Mouse (Mus musculus): ENCODE measurements at regions not wholly inside any gene's neighbourhood (a gene's known extent, or its start where the extent isn't known, plus 50 kb on each side); places are given as distances from the start of the nearest gene placed in this dataset.

DNA sequence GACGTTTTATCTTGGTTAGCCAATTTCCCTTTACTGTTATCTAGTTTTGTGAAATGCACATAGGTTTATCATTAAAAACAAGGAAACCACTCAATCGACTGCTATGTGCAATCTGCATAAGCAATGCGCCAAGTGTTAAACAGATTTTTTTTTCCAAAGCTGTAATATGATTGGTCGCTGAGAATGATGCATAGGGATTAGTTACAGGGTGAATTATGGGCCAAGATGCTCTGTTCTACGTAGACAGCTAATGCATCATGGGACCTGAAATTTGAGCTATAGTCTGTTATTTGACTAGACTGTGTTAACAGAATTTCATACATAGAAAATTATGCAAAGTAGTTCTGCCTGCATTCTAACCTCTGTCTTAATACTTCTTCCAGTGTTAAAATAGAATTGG, 284.0 kb downstream of the Basp1 start:
- no peak for DNase-seq (ENCODE audit: low spot score in 2 of 2)

DNA sequence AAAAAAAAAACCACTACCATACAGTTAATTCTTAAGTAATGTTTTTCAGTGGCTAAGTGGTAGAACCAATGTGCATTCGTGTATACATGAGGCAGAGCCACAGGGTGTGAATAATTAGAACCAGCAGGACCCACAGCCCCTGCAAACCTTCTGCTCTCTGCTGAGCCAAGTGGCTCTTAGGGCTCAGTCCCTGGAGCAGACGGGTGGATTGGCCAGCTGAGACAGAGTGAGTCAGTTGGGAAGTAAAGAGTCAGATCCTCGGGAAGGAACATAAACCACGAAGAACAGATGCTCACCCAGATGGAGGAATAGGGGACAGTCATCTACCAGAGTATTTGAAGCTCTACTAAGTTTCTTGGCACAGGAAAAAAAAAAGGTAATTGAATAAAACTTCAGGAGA, 293.1 kb downstream of the Basp1 start:
- no peak for DNase-seq (ENCODE audit: low spot score in 2 of 2)

DNA sequence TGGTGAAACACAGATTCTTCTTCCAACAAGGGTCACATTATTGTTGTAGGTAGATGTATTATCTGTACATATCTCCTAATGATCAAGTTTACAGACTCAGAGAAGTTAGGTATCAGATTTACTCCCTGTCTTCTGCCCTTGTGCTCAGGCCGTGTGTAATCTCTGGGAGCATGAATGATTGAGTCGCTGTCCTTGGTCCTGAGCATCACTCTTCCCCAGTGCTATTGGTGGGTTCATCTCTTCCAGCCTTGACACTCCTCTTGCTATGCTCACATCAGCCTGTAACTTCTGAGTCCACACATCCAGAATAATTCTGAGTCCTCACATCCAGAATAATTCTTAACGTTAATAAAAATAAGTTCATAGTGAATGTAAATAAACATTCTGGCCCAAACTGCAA, 295.6 kb downstream of the Basp1 start:
- DNase-seq (ENCODE audit: low spot score in 2 of 2): no peak

DNA sequence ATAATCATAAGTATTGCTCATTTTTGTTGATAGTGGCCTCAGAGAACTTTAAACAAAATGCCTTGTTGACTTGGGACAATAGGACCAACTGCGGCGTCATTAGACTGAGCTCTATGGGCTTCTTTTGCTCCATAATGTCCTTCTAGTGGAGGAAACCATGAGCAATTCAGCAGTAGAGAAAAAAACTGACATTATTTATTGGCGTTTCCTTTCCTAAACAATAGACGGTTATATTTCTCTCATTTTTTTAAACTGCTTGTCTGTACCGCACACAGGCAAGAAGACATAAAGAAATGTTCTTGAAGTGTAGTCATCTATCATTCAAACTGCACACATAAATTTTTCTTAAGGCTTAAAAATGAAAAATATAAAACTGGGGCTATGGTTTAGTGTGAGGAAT, 310.8 kb downstream of the Basp1 start:
- DNase-seq (ENCODE audit: low spot score in 2 of 2): no peak

DNA sequence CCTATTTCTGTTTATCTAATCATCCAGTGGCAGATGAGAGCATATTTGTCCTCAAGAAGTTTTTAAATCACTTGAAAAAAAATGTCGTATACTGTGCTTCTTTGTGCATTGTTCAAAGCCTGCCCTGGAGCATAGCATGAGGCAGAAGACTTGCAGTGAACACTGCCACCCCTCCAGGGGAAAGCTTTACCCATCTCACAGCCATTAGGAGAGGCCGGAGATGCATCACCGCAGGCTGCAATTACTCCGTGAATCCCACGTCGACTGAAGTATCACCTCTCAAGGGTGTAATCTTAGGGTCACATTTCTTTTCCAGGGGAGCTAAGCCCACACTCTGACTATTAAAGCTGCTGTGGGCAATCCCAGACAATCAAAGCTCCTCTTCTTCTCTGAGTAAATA, 319.8 kb downstream of the Basp1 start:
- DNase-seq (ENCODE audit: low spot score in 2 of 2): no peak

DNA sequence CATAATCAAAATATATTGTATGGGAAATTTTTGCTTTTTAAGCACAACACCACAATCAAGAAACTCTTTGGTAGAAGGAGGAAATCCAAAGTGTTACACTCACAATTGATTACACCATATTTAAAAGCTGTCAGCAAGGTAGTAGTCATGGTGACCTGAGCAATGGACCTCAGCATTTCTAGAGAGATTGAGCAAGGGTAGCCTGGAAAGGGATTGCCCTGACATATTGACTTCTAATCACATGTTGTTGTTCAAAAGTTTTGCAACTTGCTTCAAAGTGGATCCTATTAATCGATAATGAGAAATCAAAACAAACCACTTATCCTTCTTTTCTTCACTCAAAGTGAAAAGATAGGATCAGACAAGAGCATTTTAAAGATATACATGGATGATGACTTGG, 343.9 kb downstream of the Basp1 start:
- DNase-seq (ENCODE audit: low spot score in 2 of 2): no peak

DNA sequence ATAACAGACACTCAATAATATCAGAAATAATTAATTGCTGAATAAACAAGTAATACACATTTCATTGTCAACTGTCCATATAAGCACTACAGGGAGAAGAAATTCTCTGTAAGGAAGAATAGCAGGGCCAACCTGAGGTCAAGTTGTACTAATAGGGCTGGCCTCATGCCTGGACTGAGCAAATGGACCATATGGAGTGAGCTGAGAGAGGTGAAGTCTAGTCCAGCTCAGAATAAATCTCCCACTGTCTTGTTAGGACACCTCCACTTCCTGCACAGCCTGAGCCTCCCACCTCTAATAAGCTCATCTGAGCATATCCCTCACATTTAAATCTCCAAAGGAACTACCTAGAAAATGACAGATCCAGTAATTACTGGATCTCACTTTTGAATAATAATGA, 354.2 kb downstream of the Basp1 start:
- DNase-seq (ENCODE audit: low spot score in 2 of 2): no peak

DNA sequence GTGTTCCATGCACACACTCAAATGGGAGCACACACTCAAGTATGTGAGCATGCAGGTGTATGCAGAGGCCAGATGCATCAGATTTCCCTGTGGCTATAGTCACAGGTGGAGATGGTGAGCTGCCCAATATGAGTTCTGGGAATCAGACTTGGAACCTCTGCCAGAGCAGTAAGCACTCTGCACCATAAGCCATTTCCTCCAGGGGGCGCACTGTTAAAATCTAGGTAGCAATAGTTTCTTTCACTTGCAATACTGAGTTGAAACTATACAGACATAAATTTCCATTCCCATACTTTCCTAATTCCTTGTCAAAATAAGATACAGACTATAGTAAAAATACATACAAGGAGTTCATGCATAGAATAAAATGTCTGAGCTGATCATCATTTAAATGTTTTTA, 365.7 kb downstream of the Basp1 start:
- peak in 1 of 2 experiments; percentile 1 for DNase-seq (ENCODE audit: low spot score in 2 of 2)

DNA sequence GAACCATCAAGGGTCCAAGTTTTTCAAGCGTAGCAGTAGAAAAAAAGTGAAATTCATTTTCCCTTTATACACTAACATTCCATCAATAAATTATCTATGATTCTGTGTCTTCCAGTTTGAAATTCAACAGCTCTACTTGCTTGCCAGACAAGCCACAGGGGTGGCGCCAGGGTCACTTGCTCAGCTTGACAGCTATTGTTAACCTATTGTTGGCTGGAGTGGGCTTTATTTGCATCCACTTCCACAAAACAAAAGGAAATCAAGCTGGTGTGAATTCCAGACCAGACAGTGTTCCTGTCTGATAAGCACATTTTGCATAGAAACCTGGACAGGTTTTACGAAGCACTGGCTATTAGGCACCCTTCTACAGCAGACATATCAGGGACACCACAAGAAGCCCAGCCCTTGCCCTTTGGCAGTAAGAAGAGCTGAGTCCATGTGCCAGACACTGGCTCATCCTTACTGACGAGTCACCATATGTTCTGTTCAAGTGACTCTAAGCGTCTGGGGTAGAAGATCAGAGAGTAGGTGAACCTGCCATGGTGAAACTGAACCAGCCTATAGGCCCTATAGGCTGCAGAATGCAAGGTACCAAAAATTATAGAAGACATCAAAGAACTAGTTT, 366.9 kb downstream of the Basp1 start:
- no peak for DNase-seq (ENCODE audit: low spot score in 2 of 2)

DNA sequence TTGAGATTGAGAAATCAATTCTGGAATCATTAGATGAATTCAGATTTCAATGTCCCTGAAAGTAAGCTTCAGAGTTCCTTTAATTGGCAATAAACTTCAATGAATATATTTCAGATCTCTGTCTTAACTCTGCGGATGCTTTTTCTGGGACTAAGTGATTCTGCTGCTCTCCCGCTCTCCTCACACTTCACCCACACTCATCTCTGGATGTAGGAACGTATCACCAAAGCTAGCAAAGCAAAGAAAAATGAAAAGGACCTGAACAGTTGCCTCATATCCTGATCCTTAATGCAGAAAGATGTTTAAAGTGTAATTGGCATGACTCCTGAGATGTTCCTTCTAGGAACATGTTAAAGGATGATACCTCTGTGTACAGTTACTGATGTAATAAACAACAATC, 377.3 kb downstream of the Basp1 start:
- no peak for DNase-seq (ENCODE audit: low spot score in 2 of 2)

DNA sequence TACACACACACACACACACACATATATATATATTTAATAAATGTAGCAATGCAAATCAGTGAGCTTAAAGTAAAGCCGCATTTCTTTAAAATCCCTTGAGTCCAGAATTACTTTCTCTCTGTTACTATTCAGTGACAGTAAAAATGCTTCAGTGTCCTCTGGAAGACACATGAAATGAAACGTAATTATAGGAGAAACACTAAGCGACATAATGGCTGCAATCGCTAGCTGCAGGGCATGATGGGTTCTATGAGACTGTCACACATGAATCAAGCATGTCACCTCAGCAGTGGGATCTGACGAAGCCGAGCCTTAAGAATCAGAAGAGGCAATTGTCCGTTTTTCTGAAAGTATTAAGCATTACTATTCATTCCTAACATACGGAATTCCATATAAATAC, 385.7 kb downstream of the Basp1 start:
- DNase-seq (ENCODE audit: low spot score in 2 of 2): no peak

DNA sequence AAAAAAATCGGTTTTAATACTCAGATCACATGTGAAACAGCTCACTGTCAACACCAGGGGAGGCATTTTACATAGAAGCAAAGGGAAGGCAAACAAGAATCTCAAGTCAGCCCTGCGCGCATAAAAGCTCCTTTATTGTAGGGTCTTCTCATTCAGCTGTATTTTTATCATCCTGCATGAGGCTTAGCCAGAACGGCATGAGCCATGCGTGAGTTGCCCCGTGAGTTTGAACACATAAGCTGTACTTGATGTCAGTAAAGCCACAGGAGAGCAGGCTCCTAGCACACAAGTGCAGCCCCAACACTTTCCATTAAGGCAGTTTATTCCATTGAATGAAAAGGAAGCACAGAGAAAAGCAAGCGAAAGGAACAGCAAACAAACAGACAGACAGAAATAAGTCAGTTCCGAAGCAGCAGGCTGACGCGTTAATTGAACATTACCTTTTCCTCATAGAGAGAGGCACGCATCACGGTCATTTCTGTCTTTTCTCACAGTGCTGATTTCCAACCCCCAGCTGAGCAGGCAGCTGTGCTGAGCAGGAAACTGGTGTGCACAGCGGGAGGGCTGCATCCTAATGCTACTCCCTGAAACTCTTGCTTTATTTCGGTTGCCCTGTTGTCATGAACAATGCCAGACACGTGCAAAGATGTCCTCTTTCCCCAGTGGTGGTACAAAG, 386.6 kb downstream of the Basp1 start:
- DNase-seq (ENCODE audit: low spot score in 2 of 2): no peak

DNA sequence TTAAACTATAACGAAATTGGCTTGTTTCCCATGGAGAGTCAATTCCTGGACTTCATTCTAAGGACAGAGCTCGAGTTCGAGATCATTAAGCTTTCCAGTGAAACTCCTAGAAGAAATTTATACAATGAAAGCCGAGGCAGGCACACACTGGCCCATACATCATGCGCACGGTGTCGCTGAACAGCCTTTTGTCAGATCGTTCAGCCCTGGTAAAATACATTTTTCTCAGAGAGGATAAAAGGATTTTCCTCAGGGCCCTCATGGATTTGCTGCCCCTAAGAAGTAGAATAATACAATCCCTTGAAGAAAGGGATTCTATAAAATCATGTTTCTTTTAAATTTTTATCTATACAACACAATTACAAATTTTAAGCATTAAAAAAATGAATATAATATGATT, 387.2 kb downstream of the Basp1 start:
- no peak for DNase-seq (ENCODE audit: low spot score in 2 of 2)

DNA sequence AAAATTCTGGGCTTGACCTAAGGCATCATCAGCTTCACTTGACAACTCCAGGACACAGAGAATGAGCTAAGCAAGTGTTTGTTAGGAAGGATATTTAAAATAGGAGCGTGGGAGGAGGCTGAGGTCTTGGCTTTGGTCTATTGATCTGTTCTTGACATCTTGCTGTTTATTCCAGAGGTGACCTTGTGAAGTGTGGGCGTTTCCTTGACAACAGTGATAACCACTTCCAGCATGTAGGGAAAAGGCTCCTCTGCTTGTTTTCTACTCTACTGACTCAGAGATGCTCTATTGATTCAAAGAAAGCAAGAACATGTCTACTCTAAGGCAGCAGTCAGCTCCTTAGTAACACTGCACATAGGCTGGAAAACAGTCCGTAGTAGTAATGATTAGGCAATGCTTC, 392.6 kb downstream of the Basp1 start:
- DNase-seq (ENCODE audit: low spot score in 2 of 2): no peak

DNA sequence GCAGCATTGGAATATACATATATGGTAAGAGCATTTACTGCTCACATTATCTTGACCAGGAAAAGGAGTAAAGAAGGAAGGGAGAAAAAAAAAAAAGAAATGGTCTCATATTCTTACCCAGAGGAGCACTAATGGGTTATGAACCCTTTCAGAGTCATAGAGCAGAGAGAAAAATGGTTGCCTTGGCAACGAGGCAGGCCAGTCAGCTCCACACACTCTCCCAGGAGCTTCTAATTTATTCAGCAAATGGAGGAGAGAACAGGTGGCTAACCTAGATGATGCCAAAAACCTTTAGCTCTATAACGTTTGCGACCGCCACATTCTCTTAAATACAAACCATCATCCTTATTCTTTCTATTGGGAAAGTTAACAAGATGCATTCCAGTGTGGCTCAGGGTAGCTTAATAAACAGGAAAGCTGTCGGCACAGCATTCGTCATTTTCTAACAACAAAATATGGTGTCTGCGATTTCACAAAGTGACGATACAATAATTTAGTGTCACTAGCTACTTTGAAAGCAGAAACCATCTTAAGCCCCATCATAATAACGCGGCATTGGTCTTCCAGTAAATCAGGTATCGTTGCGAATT, 394.1 kb downstream of the Basp1 start:
- no peak for DNase-seq (ENCODE audit: low spot score in 2 of 2)

DNA sequence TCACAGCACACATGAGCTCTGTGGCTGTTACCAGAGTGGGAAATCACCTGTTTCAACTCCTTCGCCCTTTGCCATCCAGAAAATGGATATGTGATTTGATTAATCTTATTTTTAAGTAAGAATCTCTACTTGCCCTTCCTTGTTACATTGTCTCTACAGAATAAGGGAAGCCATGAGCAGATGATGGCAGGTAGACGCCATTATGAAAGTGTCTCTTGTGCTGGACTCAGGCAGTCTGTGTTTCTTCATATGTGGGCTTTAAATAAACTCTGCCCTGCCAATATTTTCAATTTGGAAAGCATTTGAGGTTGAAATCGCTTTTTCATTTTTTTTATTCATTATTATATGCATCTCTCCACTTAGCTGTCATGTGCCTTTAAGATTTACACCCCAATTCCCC, 394.6 kb downstream of the Basp1 start:
- no peak for DNase-seq (ENCODE audit: low spot score in 2 of 2)

DNA sequence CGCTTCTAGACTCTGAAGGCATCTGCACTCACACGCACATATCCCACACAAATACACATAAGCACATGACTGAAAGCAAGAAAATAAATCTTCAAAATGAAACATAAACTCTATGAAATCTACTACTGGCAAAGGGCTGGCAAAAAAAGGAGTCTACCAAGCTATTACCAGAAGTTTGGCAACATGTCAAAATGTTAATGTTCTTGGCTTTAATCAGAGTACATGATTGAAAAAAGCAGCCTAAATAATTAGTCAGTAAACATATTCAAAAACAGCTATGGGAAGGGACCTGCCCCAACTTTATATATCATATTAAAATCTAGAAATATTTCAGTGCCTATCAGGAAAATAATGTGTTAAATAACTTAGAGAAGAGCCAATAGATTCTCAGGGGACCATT, 405.8 kb downstream of the Basp1 start:
- DNase-seq (ENCODE audit: low spot score in 2 of 2): no peak

DNA sequence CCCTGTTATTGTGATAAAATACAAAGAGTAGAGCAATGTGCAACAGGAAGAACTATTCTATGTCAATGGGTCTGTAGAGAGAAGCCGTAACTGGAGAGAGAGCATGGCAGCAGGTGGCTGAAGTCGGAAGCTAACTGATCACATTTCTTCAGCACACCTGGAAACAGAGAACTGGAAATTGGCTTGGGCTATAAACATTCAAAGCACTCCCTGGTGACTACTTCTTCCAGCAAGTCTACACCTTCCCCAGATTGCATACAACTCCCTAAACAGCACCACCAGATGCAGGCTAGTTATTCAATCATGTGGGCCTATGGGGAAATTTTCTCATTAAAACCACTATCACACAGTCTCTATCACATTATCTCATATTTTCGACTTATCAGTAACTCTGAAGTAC, 413.4 kb downstream of the Basp1 start:
- no peak for DNase-seq (ENCODE audit: low spot score in 2 of 2)

DNA sequence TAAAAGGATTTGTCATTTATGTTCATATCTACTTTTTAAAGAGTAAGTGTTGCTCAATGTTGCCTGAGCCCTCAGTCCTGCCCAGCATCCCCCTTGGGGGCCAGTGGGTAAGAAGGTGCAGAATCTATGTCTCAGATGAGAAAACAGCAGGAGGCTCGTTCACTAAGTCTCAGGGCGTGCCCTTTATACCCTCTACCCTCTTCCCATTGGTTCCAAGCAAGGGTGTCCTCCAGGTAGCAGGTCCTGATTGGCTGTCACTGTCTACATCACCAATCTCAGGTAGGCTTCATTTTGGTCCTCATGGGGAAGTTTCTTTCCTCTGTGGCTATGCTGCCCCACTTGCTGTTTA, 420.3 kb downstream of the Basp1 start:
- DNase-seq (ENCODE audit: low spot score in 2 of 2): no peak

DNA sequence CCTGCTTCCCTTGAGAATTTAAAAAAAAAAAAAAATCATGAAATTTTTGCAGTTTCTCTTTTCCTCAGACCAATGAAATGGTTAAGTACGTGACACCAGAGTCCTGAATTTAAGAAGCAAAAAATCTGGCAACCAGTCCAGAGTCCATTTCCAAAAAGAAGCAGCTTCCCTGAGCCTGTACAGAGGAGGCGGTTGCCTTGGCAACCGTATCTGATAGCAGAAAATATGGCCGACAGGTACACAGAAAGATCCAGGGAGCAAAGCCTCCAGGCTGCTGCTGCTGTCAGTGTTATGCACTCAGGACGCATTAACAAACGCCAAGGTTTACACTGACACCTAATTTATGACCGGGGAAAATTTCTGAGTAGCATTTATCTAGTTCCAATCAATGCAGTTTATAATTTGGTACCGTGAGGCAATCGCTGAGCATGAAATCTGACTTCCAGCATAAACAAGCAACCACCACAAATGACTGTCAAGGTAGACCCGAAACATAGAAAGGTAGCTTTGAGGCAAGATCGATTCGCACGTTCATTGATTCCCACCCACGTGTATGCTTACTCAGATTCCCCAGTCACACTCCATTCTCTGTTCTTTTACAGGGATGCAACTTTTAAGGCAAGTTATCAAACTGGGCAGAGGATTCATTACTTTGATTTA, 420.8 kb downstream of the Basp1 start:
- no peak for DNase-seq (ENCODE audit: low spot score in 2 of 2)

DNA sequence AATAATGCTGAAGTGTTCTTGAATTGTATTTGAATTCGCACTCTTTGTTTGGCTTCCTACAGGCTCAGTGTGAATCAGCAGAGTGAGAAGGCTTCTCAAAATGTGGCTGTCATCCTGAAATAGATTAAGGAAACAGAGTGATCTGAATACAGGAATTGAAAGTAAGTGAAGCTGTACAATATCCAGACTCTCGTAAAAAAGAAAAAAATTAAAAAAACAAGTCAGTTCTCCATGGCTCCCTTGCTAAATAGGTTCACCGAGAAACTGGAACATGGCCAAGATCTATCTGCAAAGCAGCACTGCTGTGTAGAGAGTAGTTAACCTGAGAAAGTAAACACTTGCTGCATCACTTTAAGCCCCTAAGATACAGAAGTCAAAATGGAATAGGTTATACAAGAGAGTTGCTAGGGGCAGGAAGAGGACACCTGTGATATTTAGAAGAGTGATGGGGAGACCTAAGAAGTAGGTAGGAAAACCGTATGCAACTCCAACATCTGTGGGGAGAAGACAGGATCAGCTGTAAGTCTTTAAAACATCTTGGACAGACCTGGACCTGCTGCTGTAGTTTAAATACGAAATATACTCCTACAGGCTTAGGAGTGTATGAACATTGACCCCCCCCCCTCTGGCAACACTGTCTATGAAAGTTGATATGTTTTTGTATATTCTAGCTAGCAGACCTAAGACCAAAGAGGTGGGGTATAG, 423.3 kb downstream of the Basp1 start:
- DNase-seq (ENCODE audit: low spot score in 2 of 2): no peak

DNA sequence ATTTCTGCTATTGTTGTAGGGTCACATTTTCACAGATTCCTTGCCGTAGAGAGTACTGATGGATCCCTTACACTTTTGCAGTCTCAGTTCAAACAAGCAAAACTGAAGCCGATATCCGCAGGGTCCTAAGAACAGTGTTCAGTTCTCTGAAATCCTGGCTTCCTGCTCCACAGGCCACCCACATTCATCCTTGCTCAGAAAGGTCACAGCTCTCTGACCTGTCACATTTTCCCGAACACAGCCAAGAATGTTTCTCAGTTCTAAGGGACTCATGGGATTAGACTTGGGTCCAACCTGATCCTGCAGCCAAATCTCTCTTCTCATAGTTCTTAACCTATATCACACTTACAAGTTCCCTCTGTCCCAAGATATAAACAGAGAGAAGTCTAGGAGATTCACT, 432.7 kb downstream of the Basp1 start:
- no peak for DNase-seq (ENCODE audit: low spot score in 2 of 2)

DNA sequence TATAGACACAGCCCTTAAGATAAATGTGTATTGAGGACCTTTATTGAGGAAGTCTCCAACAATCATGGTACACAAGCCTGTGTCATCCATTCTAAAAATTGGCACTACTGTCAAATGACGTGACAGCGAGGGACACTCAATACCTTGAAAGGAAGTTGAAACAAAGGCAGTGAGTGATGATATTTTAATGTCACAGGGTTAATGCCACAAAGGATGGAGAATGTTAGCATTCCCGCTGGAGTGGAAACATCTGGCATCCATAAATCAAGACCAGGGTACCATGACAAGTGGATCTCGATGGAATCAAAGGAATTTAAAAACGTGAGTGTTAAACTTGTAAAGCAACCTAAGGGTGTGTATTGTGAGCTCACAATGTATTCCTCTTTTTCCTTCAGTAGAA, 441.5 kb downstream of the Basp1 start:
- DNase-seq (ENCODE audit: low spot score in 2 of 2): no peak

All from spleen, postnatal 14 days (tissue).